ENCODE assay signal across 8 mouse cellular contexts in the genomic region with DNA sequence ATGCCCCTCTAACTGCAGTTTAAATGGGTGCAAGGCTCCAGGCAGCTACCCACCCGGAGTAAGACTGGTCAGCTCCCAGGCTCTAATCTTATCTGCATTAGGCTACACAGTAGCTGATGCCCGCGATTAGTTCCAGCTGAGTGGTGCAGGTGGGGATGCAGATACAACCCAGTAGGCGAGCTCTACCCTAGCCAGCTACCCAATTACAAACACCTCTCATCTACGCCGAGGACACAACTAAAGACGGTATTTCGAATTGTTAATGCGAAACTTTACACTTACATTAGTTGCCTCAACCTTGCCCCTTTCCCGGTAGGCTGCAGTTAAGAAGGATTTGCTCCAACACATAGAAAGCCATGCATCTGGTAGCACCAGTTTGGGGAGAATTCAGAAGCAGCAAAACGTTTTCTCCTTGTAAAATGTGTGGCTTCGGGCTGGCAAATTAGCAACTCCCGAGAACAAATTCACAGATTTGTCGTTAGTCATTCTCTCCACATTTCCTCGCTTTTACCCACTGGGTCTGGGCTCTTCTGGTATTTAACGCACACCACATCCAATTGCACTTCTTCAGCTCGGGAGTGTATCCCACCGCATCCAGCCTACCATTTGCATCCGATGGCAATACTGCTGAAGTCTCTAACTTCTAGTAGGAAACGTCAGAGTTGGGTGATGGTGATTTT. TPM values are rescaled to one million over a fixed set of nuclear protein-coding genes. Genes with fewer than 3 reads are reported as not detected.
DNase-seq lines count a peak whose midpoint lies in the region; ATAC-seq and TF ChIP-seq lines count a peak whose summit lies in the region.

No protein-coding gene starts in this region.

- DNase-seq in left cerebral cortex, adult 2 months (ENCODE audit: extremely low spot score in 1 of 2, low spot score in 2 of 2) = no peak
- DNase-seq in left cerebral cortex, adult 11 months (ENCODE audit: low spot score) = no peak
- DNase-seq in cerebellum, adult 11-12 months = peak; percentile 72
- DNase-seq in liver, embryonic 11.5 days (ENCODE audit: low spot score) = peak; percentile 29
- DNase-seq in urinary bladder, adult 2 months (ENCODE audit: low spot score) = no peak
- DNase-seq in layer of hippocampus, adult 11-12 months (ENCODE audit: low spot score) = no peak

- no peak for TF ChIP-seq CTCF in left cerebral cortex, adult 2 months (IDR thresholded peaks at IDR 0.05)

- H3K4me1 ChIP-seq in forebrain, embryonic 12.5 days = peaks cover 37% of the 10 kb centered on the region
- no peaks in the 10 kb centered on the region for H3K4me1 ChIP-seq in liver, embryonic 11.5 days (replicated peaks; ENCODE audit: control insufficient read depth, insufficient read depth, low read length)
- H3K4me1 ChIP-seq in stomach, embryonic 15.5 days = 0 out of 2 replicates have a peak, but pooled peaks cover 3% of the 10 kb centered on the region

- WGBS in forebrain, embryonic 12.5 days = 0% methylated on average over 20 of the region's 20 CpGs
- 1% methylated on average over 20 of the region's 20 CpGs for WGBS in liver, embryonic 11.5 days
- WGBS in stomach, embryonic 15.5 days = under 1% methylated on average over 20 of the region's 20 CpGs

- intact Hi-C loops in left cerebral cortex, adult 2 months (cut with DNase I) = loop anchor here (5.0 to 10.0 kb wide), 7 partner anchors 173 to 1885 kb away; no protein-coding TSS in a partner anchor

- peak overlapping the region; percentile 57 for H3K9ac ChIP-seq in forebrain, embryonic 12.5 days
- H3K9ac ChIP-seq in liver, embryonic 11.5 days (ENCODE audit: low read depth, low read length) = no peak overlapping the region
- H3K9ac ChIP-seq in stomach, embryonic 15.5 days = peak overlapping the region; percentile 19; the same call in 1 of the 2 replicates

- no peaks in the 10 kb centered on the region for H3K9me3 ChIP-seq in forebrain, embryonic 12.5 days
- no peaks in the 10 kb centered on the region for H3K9me3 ChIP-seq in liver, embryonic 11.5 days (ENCODE audit: control insufficient read depth, low read length)
- no peaks in the 10 kb centered on the region for H3K9me3 ChIP-seq in stomach, embryonic 15.5 days

- peak overlapping the region; percentile 72 for H3K4me3 ChIP-seq in left cerebral cortex, adult 2 months
- H3K4me3 ChIP-seq in forebrain, embryonic 12.5 days (replicated peaks) = peak overlapping the region; percentile 48
- peak overlapping the region; percentile 47 for H3K4me3 ChIP-seq in liver, embryonic 11.5 days (ENCODE audit: low read depth, low read length)
- H3K4me3 ChIP-seq in stomach, embryonic 15.5 days (replicated peaks) = peak overlapping the region; percentile 65

- H3K27me3 ChIP-seq in forebrain, embryonic 12.5 days = no peaks in the 10 kb centered on the region
- peaks cover 21% of the 10 kb centered on the region for H3K27me3 ChIP-seq in liver, embryonic 11.5 days (replicated peaks; ENCODE audit: control insufficient read depth, insufficient read depth, low read length)
- H3K27me3 ChIP-seq in stomach, embryonic 15.5 days (replicated peaks) = no peaks in the 10 kb centered on the region

- ATAC-seq in forebrain, embryonic 12.5 days (ENCODE audit: low FRiP score) = peak; percentile 28
- ATAC-seq in liver, embryonic 11.5 days (replicated peaks; ENCODE audit: low FRiP score) = no peak
- ATAC-seq in stomach, embryonic 15.5 days (ENCODE audit: insufficient read depth, low FRiP score, low read depth) = no peak; the same call in 1 of the 2 replicates

- H3K36me3 ChIP-seq in forebrain, embryonic 12.5 days (replicated peaks) = no peaks in the 10 kb centered on the region
- H3K36me3 ChIP-seq in liver, embryonic 11.5 days (ENCODE audit: control insufficient read depth, insufficient read depth, low read length) = no peaks in the 10 kb centered on the region
- H3K36me3 ChIP-seq in stomach, embryonic 15.5 days = no peaks in the 10 kb centered on the region

- H3K27ac ChIP-seq in left cerebral cortex, adult 2 months = peak overlapping the region; percentile 80
- peak overlapping the region; percentile 62; the same call in 1 of the 2 replicates for H3K27ac ChIP-seq in forebrain, embryonic 12.5 days
- H3K27ac ChIP-seq in liver, embryonic 11.5 days (ENCODE audit: low read depth, low read length) = no peak overlapping the region
- H3K27ac ChIP-seq in stomach, embryonic 15.5 days = 0 out of 2 replicates have a peak overlapping the region, but pooled peaks have one; percentile 11

- H3K4me2 ChIP-seq in forebrain, embryonic 12.5 days = peak overlapping the region; percentile 75
- H3K4me2 ChIP-seq in liver, embryonic 11.5 days = peak overlapping the region; percentile 63
- H3K4me2 ChIP-seq in stomach, embryonic 15.5 days = peak overlapping the region; percentile 83

RNA-seq across cellular contexts. Expression of a gene that starts 0.5 kb away (rescaled TPM):
- total RNA-seq in left cerebral cortex, adult 2 months (2021) = 100 to 1,000 TPM; 187 to 191 TPM
- 75.9 and 90.0 TPM in 2 replicates for polyA plus RNA-seq in forebrain, embryonic 12.5 days (2016; fragmentation: Nextera tagmentation; extraction: Ambion mirVana)
- polyA plus RNA-seq in liver, embryonic 11.5 days (2014; fragmentation: Nextera tagmentation; extraction: Ambion mirVana) = 3.9 and 4.3 TPM in 2 replicates
- 21.8 and 28.1 TPM in 2 replicates for polyA plus RNA-seq in stomach, embryonic 15.5 days (2015; fragmentation: Nextera tagmentation; extraction: Ambion mirVana)
- 1.0 and 1.1 TPM in 2 replicates for polyA plus RNA-seq in urinary bladder, adult 2 months (2012; rRNA removed)

Comparison
In these comparisons a context has a peak if more than half of its experiments do, and no peak if none do; other contexts are left out.
1. DNase-seq: peak in cerebellum, adult 11-12 months (single experiment) and liver, embryonic 11.5 days (single experiment); none in left cerebral cortex, adult 2 months (0 of 2), left cerebral cortex, adult 11 months (single experiment), urinary bladder, adult 2 months (single experiment) and layer of hippocampus, adult 11-12 months (single experiment).
2. Peak in every context shown above with its lines, with median percentiles within 50 percentile points of each other: H3K4me3 ChIP-seq and H3K4me2 ChIP-seq.